Mouse (Mus musculus): ENCODE results near the gene Smim24. TPM values are rescaled to one million over a fixed set of nuclear protein-coding genes. Genes with fewer than 3 reads are reported as not detected.
A peak's percentile ranks its signal among the peaks of the same experiment; 100 is the strongest.

Gene Smim24
- polyA plus RNA-seq, 1 experiment from 2014 or later: 1.8 TPM

DNA sequence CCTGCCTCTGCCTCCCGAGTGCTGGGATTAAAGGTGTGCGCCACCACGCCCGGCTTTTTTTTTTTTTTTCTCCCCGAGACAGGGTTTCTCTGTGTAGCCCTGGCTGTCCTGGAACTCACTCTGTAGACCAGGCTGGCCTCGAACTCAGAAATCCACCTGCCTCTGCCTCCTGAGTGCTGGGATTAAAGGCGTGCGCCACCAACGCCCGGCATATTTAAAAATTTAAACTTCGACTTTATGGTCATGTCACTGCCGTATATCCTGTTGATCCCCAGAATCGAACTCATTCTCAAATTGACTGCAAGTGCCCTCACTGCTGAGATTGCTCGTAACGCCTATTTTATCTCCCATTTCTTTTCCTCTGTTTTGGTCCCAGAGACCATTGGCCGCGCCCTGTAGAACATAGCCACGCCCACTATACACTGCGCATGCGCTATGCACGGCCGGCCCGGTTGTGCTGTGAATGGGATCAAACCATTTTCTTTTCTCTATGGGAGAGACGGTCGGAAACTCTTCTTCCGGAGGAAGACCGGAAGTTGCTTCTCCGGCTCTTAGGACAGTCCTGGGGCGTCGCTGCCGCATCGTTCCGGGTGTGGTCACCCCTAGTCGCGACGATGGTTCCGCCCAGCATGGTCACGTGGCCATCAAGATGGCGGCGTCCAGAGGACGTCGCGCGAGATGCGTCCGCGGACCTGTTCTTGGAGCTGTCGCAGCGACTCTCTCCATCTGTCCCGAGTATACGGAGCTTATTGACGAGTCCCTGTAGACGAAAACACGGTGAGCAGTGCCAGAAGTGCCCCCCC, 8.8 kb upstream of the Smim24 start, which contains the start of the genes Dohh and Gm48551:
TSS of gene Dohh (plus strand) at position 627 of the 803 bp plus-strand sequence.
TSS of gene Gm48551 (plus strand) at position 665 of the 803 bp plus-strand sequence.
- Histone ChIP-seq H3K9me3 (replicated peaks) (no peaks in the 10 kb centered on the region), H3K36me3 (peaks cover 34% of the 10 kb centered on the region), H3K27me3 (no peaks in the 10 kb centered on the region), H3K4me2 (peak within 1 kb of the TSS; percentile 92), H3K4me3 (replicated peaks) (peak within 1 kb of the TSS; percentile 96), H3K4me1 (replicated peaks) (peaks cover 79% of the 10 kb centered on the region), H3K27ac (peak within 1 kb of the TSS; percentile 99), H3K9ac (peak within 1 kb of the TSS; percentile 89)
- WGBS (ENCODE audit: insufficient replicate concordance): 6% methylated on average over 54 of the region's 54 CpGs
- DNase-seq (peak; percentile 99), ATAC-seq (ENCODE audit: low read depth) (peak; percentile 81)

DNA sequence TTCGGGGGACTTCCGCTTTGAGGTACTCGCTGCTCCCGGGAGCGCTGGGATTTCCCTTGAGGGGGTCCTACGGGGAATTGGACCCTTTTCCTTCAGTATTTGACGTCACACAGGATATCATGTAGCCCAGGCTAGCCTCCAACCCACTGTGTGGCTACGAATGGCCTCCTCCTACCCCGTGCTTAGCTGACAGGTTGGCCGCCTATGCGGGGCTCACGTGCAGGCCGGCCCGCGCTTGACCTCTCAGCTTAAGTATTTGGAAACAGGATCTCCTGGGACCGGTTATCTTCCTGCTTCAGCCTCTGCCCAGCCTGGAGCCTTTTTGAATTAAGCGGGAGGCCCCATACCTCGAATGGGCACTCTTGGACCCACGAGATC, 8.3 kb upstream of the Smim24 start:
- ATAC-seq (ENCODE audit: low read depth): no peak

DNA sequence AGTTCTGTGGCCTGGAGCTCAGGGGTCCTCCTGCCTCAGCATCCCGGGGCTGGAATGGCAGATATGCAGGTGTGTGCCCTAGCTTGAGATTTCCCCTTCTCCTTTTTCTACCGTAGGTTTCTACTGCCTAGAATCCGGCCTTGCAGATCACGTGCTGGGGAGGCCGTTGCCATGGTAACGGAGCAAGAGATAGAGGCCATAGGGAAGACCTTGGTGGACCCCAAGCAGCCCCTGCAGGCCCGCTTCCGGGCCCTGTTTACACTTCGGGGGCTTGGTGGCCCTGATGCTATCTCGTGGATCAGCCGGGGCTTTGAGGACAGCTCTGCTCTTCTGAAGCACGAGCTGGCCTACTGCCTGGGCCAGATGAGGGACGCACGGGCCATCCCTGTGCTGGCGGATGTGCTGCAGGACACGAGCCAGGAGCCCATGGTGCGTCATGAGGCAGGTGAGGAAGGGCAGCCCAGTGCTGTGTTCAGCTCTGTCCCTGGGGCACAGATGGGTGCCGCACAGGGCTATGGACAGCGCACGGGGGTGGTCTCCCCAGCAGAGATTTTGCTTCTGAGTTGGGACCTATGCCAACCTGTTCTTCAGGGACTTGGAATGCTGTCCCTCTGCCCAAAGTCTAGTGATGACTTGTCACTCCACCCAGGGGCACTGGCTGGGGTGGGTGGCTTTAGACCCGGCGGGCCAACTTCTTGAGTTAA, 7.1 kb upstream of the Smim24 start:
- ATAC-seq (ENCODE audit: low read depth) (no peak), DNase-seq (no peak)
- Histone ChIP-seq H3K36me3 (peaks cover 38% of the 10 kb centered on the region), H3K27me3 (no peaks in the 10 kb centered on the region), H3K9me3 (replicated peaks) (no peaks in the 10 kb centered on the region), H3K9ac (peak overlapping the region; percentile 89), H3K4me1 (replicated peaks) (peaks cover 69% of the 10 kb centered on the region), H3K4me3 (replicated peaks) (peak overlapping the region; percentile 96), H3K27ac (no peak overlapping the region), H3K4me2 (peak overlapping the region; percentile 92)
- WGBS (ENCODE audit: insufficient replicate concordance): 66% methylated on average over 22 of the region's 22 CpGs

More for the DNA sequence above, 8.3 kb upstream of the Smim24 start:
- Histone ChIP-seq H3K27ac (peak overlapping the region; percentile 89), H3K4me2 (peak overlapping the region; percentile 92), H3K9ac (peak overlapping the region; percentile 89), H3K4me1 (replicated peaks) (peaks cover 79% of the 10 kb centered on the region), H3K27me3 (no peaks in the 10 kb centered on the region), H3K4me3 (replicated peaks) (peak overlapping the region; percentile 96), H3K36me3 (peaks cover 38% of the 10 kb centered on the region), H3K9me3 (replicated peaks) (no peaks in the 10 kb centered on the region)
- no peak for DNase-seq
- under 1% methylated on average over 19 of the region's 19 CpGs for WGBS (ENCODE audit: insufficient replicate concordance)

DNA sequence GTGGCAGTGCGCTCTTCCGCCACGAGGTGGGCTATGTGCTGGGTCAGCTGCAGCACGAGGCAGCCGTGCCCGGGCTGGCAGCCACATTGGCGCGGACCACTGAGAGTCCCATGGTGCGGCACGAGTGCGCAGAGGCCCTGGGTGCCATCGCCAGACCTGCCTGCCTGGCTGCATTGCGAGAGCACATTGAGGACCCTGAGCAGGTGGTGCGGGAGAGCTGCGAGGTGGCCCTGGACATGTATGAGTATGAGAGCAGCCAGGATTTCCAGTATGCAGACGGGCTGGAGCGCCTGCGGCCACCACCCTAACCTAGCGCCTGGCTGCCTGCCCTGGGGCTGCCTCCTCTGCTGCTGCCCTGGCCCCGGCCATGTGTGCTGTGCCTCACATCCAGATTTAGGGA, 5.1 kb upstream of the Smim24 start:
- ATAC-seq (ENCODE audit: low read depth) (no peak), DNase-seq (no peak)
- H3K27ac ChIP-seq: peak overlapping the region; percentile 50; the same call in 1 of the 2 replicates
- WGBS (ENCODE audit: insufficient replicate concordance): 88% methylated on average over 20 of the region's 20 CpGs
- H3K4me2 ChIP-seq: no peak overlapping the region
- H3K9ac ChIP-seq: no peak overlapping the region
- no peaks in the 10 kb centered on the region for H3K27me3 ChIP-seq
- peaks cover 58% of the 10 kb centered on the region for H3K4me1 ChIP-seq (replicated peaks)
- peaks cover 38% of the 10 kb centered on the region for H3K36me3 ChIP-seq
- H3K9me3 ChIP-seq (replicated peaks): no peaks in the 10 kb centered on the region
- H3K4me3 ChIP-seq (replicated peaks): no peak overlapping the region

DNA sequence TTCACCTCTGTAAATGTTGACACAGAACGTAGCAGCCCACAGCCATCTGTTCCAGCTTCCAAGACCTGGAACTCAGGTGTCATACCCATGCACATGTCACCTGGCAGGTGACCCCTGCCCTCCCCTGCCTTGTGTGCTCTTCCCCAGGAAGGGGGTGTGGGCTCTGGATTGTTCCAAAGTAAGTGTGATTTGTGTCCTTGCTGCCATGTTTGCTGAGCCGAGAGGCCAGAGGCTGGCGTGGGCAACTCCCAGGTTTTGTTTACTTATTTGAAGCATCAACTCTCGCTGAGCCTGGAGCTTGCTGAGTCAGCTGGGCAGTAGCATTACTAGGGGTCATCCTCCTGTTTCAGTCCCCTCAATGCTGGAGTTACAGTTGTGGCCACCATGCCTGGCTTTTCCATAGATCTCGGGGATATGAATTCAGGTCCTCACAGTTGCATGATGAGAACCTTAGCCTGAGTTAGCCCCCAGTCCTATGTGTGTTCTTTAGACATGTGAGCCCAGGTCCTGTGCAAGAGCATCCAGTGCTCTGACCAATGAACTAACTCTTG, 4.3 kb upstream of the Smim24 start, which contains the start of gene Gm48552:
TSS of gene Gm48552 (plus strand) at position 501 of the 551 bp plus-strand sequence.
- 74% methylated on average over 5 of the region's 5 CpGs for WGBS (ENCODE audit: insufficient replicate concordance)
- no peak for DNase-seq
- Histone ChIP-seq H3K9me3 (replicated peaks) (no peaks in the 10 kb centered on the region), H3K27ac (peak within 1 kb of the TSS; percentile 50), H3K36me3 (peaks cover 38% of the 10 kb centered on the region), H3K27me3 (no peaks in the 10 kb centered on the region), H3K9ac (peak within 1 kb of the TSS; percentile 41; the same call in 1 of the 2 replicates), H3K4me2 (no peak within 1 kb of the TSS), H3K4me3 (replicated peaks) (no peak within 1 kb of the TSS), H3K4me1 (replicated peaks) (peaks cover 58% of the 10 kb centered on the region)
- ATAC-seq (ENCODE audit: low read depth): no peak

DNA sequence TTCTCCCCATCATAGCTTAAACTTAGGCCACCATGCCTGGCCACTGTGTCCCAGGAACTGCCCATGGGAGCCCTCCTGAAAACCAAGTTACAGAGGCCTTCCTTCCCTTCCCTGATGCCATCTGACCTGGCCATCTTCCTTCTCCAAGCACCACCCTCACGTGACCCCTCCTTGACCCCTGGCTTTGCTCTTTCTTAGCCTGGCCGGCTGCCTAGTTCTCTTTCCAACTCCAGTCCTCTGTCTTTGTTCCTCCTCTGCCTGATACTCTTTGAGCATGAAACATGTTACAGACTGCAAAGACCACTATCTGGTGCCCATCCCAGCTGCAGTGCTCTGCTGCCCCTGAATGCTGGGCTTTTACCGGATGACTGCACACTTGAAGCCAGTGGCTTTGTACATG, 3.5 kb upstream of the Smim24 start:
- 75% methylated on average over 3 of the region's 3 CpGs for WGBS (ENCODE audit: insufficient replicate concordance)
- DNase-seq (no peak), ATAC-seq (ENCODE audit: low read depth) (no peak)
- no peak overlapping the region for H3K4me2 ChIP-seq
- peaks cover 38% of the 10 kb centered on the region for H3K36me3 ChIP-seq
- H3K27me3 ChIP-seq: no peaks in the 10 kb centered on the region
- peak overlapping the region; percentile 41; the same call in 1 of the 2 replicates for H3K9ac ChIP-seq
- peaks cover 61% of the 10 kb centered on the region for H3K4me1 ChIP-seq (replicated peaks)
- no peaks in the 10 kb centered on the region for H3K9me3 ChIP-seq (replicated peaks)
- H3K27ac ChIP-seq: peak overlapping the region; percentile 50
- H3K4me3 ChIP-seq (replicated peaks): no peak overlapping the region

DNA sequence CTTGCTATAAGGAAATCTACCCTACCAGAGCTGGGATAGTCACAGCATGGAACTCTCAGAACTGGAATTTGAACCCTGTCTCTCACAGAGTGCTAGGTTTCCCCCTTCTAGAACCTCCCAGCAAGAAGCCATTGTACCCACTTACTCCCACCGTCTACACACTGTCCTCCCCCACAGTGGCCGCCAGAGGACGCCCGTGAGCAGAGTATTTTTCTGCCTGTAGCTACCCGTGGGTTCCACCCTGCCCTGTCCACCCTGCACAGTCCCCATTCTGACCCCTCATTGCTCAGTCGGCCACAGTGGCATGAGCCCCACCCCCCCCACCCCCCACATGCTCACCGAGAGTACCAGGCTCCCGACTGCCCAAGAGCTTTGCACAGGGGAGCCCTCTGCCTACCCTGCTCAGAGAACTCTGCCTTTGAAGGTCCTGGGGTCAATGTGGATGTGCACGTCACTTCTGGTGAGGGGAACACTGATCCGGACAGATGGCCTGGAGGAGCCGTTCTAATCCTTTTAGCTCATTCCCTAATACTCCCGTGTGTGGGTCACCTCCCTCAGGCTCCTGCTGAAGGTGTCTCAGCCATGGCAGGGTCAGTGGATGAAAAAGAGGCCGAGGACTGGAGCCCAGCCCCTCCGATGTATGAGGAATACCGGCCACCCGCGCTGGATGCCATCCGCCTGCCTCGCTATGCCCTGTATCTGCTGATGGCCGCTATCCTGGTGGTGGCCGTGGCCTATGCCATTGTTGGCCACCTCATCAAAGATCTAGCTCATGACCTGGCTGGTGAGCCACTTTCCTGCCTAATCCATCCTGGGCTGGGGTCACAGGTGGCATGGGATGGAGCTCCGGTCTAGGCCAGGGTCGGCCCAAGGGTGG, 2.8 kb upstream of the Smim24 start:
- Histone ChIP-seq H3K4me2 (no peak overlapping the region), H3K27ac (peak overlapping the region; percentile 50), H3K4me3 (replicated peaks) (no peak overlapping the region), H3K9me3 (replicated peaks) (no peaks in the 10 kb centered on the region), H3K9ac (peak overlapping the region; percentile 41; the same call in 1 of the 2 replicates), H3K27me3 (no peaks in the 10 kb centered on the region), H3K4me1 (replicated peaks) (peaks cover 56% of the 10 kb centered on the region), H3K36me3 (peaks cover 38% of the 10 kb centered on the region)
- WGBS (ENCODE audit: insufficient replicate concordance): 56% methylated on average over 23 of the region's 23 CpGs
- DNase-seq (peak; percentile 61), ATAC-seq (ENCODE audit: low read depth) (peak; percentile 39)

DNA sequence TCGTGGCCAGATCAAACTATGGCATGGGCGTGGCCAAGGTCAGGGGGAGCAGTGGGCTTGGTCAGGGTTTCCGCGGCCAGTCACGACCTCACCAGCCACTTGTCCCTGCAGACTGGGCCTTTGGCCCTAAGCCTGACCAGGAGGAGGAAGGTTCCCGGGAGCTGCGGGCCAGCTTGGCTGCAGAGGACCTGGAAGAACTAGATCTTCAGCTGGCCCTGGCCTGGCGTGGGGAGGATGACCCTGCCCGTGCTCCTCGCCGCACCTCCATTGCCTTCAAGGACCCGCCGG, 2.2 kb upstream of the Smim24 start:
- 88% methylated on average over 13 of the region's 13 CpGs for WGBS (ENCODE audit: insufficient replicate concordance)
- H3K27me3 ChIP-seq: no peaks in the 10 kb centered on the region
- ATAC-seq (ENCODE audit: low read depth) (no peak), DNase-seq (no peak)
- peaks cover 38% of the 10 kb centered on the region for H3K36me3 ChIP-seq
- H3K9me3 ChIP-seq (replicated peaks): no peaks in the 10 kb centered on the region
- no peak overlapping the region for H3K27ac ChIP-seq
- no peak overlapping the region for H3K9ac ChIP-seq
- peaks cover 50% of the 10 kb centered on the region for H3K4me1 ChIP-seq (replicated peaks)
- no peak overlapping the region for H3K4me3 ChIP-seq (replicated peaks)
- no peak overlapping the region for H3K4me2 ChIP-seq

DNA sequence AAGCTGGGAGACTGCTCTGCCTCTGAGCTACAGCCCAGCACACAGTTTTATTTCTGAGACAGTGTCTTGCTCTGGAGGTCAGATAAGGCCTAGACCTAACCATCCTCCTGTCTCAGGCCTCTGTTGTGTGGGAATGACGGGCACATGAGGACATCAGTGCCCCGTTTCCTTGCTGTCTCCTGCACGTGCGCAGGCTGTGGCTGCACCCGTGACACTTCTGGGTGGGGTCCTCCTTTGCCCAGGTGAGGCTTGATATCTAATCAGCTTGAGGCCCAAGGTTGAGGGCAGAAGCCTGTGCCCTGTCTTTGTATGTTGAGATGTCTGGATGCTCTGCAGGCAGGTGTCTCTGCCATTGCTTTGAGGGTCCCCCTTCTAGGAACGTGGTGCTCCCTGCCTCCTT, 581 bp upstream of the Smim24 start:
- no peak for ATAC-seq (ENCODE audit: low read depth)
- H3K9ac ChIP-seq: no peak overlapping the region

DNA sequence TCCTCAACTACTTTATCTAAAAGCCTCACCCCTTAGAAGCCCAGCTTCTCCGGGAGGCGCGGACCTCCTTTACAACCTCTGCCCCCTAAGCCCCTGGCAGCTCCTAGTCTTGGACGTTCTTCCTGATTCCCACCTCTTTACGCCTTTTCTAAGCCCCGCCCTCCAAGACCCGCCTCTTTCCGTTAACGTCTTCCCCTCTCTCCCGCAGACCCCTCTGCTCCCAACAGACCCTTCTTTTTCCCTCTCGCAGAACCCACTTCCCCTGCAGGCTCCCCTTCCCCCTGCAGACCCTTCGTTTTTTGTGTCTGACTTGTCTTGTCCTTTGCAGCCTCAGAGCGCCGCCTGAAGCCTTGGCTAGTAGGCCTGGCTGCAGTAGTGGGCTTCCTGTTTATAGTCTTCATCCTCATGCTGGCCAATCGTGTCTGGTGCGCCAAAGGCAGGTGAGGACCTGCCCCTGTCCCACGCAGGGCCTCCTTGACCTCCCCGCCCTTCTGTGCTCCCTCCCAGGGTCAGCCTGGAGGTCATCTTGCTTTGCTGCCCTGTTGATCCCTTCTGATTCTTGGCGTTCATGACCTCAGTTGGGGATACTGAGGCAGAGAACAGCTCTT, 709 bp downstream of the Smim24 start:
- peaks cover 35% of the 10 kb centered on the region for H3K4me1 ChIP-seq (replicated peaks)
- peak overlapping the region; percentile 34 for H3K4me3 ChIP-seq (replicated peaks)
- WGBS (ENCODE audit: insufficient replicate concordance): 6% methylated on average over 19 of the region's 19 CpGs
- H3K27me3 ChIP-seq: no peaks in the 10 kb centered on the region
- peak overlapping the region; percentile 55 for H3K27ac ChIP-seq
- H3K36me3 ChIP-seq: peaks cover 11% of the 10 kb centered on the region
- ATAC-seq (ENCODE audit: low read depth): no peak
- DNase-seq: no peak
- H3K4me2 ChIP-seq: peak overlapping the region; percentile 66
- H3K9ac ChIP-seq: peak overlapping the region; percentile 50
- H3K9me3 ChIP-seq (replicated peaks): no peaks in the 10 kb centered on the region

More for the DNA sequence above, 581 bp upstream of the Smim24 start:
- no peak overlapping the region for H3K4me2 ChIP-seq
- no peak for DNase-seq
- H3K4me1 ChIP-seq (replicated peaks): peaks cover 43% of the 10 kb centered on the region
- 59% methylated on average over 6 of the region's 6 CpGs for WGBS (ENCODE audit: insufficient replicate concordance)
- peaks cover 24% of the 10 kb centered on the region for H3K36me3 ChIP-seq
- H3K27me3 ChIP-seq: no peaks in the 10 kb centered on the region
- no peaks in the 10 kb centered on the region for H3K9me3 ChIP-seq (replicated peaks)
- H3K27ac ChIP-seq: no peak overlapping the region; the same call in 1 of the 2 replicates
- H3K4me3 ChIP-seq (replicated peaks): no peak overlapping the region
